Mouse (Mus musculus) erythroblast, embryonic 14.5 days (primary cell): ENCODE measurements around the gene Ppa1.

Experiments used
- GATA1 ChIP-seq: IDR thresholded peaks from 2 replicates; pipeline ENCODE4 v1.6.1; 2012; ENCODE audit warnings: low read length, inconsistent platforms, mixed read lengths
- TAL1 ChIP-seq: IDR thresholded peaks from 3 replicates; pipeline ENCODE4 v1.6.1; 2012; ENCODE audit warnings: low read length, inconsistent platforms, mixed read lengths

GRCm38 (mm10) chr10:61715996-61716864 lies 67.9 kb downstream of the Ppa1 start:
- no peak for TF ChIP-seq GATA1
- no peak for TF ChIP-seq TAL1
